Mouse (Mus musculus) liver, adult (tissue): Measurements from ENCODE around the gene Gm21454.
"Not testable (repeated sequence)": the region's sequence is repeated elsewhere in the genome, so short reads cannot be mapped to it uniquely, and the experiment has no call there.

Source experiments
- GATA4 ChIP-seq: IDR thresholded peaks from 2 replicates; pipeline ENCODE4 v1.6.1; 2014; ENCODE audit warnings: mild to moderate bottlenecking, low read length; ENCODE audit not compliant: insufficient replicate concordance

Gm21454 gene

GRCm38 (mm10) chrY:13252091-13252490 lies at the start of gene Gm21454, which contains the start of gene Gm21440:
Gene Gm21454, plus strand, starts transcription at chrY:13252442.
Gene Gm21440, plus strand, starts transcription at chrY:13252391.
- not testable (repeated sequence) for TF ChIP-seq GATA4

DNA sequence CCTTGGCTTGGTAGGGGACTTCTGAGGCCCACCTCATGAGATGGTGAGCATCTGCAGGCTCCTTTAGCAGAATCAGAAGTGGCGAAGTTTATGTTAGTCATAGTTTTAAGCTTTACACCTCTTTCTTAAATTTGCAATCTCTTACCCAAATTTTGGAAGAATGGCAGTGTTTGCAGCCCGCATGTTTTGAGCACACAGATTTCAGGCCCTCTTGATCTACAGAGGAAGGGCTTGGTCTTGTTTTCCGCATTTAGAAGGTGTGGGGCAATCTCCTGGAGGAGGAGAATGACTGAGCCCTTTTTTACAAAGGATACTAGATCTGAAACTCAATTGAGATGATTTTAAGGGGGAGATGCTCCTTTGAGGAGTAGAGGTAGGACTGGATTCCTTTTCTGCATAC lies 28.4 kb upstream of the Gm21454 start, which contains the start of gene Gm21828:
Gene Gm21828 (minus strand): TSS at position 101 of the 400 bp plus-strand sequence.
- TF ChIP-seq GATA4 = not testable (repeated sequence)

DNA sequence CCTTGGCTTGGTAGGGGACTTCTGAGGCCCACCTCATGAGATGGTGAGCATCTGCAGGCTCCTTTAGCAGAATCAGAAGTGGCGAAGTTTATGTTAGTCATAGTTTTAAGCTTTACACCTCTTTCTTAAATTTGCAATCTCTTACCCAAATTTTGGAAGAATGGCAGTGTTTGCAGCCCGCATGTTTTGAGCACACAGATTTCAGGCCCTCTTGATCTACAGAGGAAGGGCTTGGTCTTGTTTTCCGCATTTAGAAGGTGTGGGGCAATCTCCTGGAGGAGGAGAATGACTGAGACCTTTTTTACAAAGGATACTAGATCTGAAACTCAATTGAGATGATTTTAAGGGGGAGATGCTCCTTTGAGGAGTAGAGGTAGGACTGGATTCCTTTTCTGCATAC lies 96.7 kb downstream of the Gm21454 start, which contains the start of gene Gm21725:
Gene Gm21725 (minus strand): TSS at position 101 of the 400 bp plus-strand sequence.
- TF ChIP-seq GATA4 = not testable (repeated sequence)
